Mouse (Mus musculus) myocyte (in vitro differentiated cells): ENCODE measurements around the gene H2al1h.

Experiments used
- CEBPB ChIP-seq: IDR thresholded peaks from 2 replicates; pipeline ENCODE4 v1.6.1; 2011; ENCODE audit warnings: mild to moderate bottlenecking, moderate library complexity; ENCODE audit not compliant: poor library complexity, insufficient read depth, severe bottlenecking
- E2F4 ChIP-seq: IDR thresholded peaks from one replicate; pipeline ENCODE4 v1.6.1; 2011; ENCODE audit warnings: mild to moderate bottlenecking, control low read depth, moderate library complexity; ENCODE audit not compliant: insufficient read depth
- MAX ChIP-seq: IDR thresholded peaks from one replicate; pipeline ENCODE4 v1.6.1; 2011; ENCODE audit warnings: low read depth, mild to moderate bottlenecking, control low read depth
- POLR2A ChIP-seq: IDR thresholded peaks from one replicate; pipeline ENCODE4 v1.6.1; 2011; ENCODE audit warnings: low read depth, mild to moderate bottlenecking, control low read depth, moderate library complexity; ENCODE audit not compliant: insufficient read length
- POLR2AphosphoS2 ChIP-seq: IDR thresholded peaks from one replicate; pipeline ENCODE4 v1.6.1; 2011; ENCODE audit warnings: low read depth, control low read depth; ENCODE audit not compliant: insufficient read length
- TCF12 ChIP-seq: IDR thresholded peaks from one replicate; pipeline ENCODE4 v1.6.1; 2011; ENCODE audit warnings: mild to moderate bottlenecking, control low read depth; ENCODE audit not compliant: poor library complexity, insufficient read depth, severe bottlenecking
- USF1 ChIP-seq: IDR thresholded peaks from one replicate; pipeline ENCODE4 v1.6.1; 2011; ENCODE audit warnings: low read depth, mild to moderate bottlenecking, control low read depth, moderate library complexity

DNA sequence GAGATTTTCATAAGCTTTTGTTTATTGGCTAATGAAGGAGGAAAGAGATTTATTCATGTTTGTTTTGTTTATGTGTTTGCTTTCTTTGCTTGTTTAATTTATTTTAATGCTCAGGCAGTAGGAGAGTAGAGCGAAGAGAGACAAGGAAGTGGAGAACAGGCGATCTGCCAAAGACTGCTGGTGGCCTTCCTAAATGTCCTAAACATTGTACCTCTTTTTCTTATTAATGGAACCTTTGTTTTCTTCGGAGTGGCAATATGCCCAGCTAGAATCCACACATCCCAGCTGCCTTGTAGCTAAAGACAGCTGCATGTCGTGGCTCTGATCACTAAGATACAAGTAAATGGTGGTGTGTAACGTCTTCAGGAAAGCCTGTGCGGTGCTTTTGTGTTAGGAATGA, 44.2 kb upstream of the H2al1h start:
- TF ChIP-seq E2F4 = no peak
- no peak for TF ChIP-seq POLR2AphosphoS2
- no peak for TF ChIP-seq USF1
- no peak for TF ChIP-seq POLR2A
- TF ChIP-seq CEBPB = no peak
- TF ChIP-seq MAX = no peak
- TF ChIP-seq TCF12 = no peak
